Mouse (Mus musculus): ENCODE data around the gene Ano1.

Gene Ano1

DNA sequence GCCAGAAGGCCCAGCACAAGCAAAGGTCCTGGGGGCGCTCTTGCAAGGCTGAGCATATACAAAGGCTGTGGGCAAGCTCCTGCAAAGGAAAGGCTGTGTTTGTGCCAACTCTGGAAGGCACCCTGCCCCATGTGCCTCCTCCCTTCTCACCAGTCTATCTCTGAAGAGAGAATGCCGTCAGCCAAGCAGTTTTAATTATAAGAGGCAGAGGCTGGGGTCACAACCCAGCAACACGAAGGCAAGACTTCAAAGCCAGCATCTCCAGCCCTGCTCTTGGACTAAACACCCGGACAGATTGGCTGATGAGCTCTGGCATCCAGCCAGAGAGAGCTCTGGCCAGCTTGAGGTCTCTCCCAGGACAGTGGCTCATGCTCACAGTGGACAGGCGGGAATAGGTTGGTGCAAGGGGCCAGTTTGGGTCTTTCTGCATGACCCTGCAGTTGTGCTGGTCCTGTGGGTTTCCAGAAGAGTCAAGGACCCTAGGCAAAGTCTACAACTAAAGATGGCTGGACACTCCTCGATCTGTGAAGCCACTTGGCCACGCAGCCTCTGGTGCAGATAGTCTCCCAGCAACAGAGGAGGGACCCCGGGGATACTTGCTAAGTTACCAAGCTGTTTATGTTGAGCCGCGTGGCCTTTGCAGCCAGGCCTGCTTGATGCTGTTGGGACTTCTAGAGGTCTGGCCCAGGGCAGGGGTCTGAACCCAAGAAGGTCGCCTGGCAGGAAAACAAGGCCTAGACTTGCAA, 12.9 kb upstream of the Ano1 start:
- no peak for DNase-seq (ENCODE audit: low read depth)

DNA sequence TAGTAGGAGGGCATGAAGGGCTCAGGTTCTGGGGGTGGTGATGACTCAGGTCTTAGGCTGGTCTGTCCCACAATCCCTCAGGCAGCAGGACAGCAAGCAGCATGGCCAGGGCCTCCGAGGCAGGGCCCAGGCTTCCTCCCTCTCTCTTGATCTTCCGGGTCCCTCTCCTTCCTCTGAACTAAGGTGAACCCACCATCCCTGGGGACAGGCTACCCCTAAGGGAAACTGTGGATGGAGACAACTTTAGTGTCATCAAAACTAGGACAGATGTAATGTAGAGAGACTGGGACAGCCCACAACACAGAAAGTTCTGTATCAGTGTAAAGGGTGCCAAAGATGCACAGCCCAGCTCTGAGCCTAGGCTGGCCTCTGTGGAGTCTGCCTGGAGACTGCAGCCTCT, 12.2 kb upstream of the Ano1 start:
- DNase-seq (ENCODE audit: low read depth), result no peak

DNA sequence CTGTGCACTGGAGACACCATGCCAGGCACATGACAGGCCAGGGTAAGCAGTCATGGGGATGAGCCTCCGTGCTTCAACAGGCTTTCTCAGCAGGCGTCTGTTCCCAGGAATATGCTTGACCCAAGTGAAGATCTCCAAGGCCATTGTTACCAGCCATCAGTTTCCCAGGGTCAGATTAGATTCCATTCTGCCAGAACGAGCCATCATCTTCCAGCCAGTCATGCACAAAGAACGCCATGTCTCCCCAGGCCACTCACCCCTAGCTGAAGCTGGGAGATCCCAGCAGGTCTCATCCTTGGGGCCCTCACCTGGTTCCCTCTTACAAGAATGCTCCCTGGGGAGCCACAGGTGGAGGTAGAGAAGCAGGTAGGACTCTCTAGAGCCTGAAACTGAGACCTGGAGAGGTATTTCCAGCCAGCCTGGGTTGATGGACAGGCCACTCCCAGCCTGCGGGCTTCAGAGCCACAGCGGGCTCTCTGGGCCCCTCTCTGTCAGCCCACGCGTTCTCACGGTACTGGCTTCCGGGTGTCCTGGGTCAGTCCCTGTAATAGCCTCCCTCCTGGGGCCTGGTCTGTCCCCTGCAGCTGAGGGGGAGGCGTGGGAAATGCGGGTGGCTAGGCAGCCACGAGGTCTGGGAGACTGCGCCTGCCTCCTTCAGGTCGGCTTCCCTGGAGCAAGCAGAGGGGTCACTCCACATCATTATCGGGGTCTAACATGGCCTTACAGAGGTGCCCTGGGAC, 10.9 kb upstream of the Ano1 start:
- no peak for DNase-seq (ENCODE audit: low read depth)

DNA sequence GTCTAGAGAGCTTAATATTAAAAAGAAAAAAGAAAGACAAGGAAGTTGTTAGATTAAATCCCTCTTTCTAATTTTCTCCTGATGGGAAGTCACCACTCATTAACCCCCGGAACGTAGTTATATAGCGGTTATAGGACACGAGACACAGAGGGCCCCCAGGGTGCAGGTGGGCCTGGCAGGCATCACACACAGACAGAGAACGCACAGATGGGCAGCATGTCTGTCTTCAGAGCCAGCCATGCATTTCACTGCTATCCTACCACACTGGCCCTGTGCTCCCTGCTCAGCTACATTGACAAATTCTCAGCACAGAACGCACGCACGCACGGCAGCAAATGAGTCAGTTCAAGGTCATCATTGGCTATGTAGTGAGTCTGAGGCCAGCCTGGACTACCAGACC, 8.5 kb upstream of the Ano1 start:
- no peak for DNase-seq (ENCODE audit: low read depth)

DNA sequence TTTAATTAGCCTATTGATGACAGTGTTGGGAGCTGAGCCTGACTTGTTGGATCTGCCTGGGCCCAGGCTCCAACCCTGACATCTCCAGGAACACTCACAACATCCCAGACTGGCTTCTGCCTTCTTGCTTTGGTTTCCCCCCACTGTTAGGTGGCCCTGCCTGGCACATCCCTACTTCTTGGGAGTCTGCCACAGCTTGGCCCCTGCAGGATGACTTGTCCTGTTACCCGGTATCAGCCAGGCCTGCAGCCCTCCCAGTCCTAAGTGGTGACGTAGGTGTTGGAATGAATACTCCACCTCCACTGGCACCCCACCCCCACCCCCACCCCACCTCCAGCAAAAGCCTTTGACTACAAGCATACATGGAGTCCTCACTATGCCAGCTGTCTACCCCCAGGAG, 7.7 kb upstream of the Ano1 start:
- no peak for DNase-seq (ENCODE audit: low read depth)

DNA sequence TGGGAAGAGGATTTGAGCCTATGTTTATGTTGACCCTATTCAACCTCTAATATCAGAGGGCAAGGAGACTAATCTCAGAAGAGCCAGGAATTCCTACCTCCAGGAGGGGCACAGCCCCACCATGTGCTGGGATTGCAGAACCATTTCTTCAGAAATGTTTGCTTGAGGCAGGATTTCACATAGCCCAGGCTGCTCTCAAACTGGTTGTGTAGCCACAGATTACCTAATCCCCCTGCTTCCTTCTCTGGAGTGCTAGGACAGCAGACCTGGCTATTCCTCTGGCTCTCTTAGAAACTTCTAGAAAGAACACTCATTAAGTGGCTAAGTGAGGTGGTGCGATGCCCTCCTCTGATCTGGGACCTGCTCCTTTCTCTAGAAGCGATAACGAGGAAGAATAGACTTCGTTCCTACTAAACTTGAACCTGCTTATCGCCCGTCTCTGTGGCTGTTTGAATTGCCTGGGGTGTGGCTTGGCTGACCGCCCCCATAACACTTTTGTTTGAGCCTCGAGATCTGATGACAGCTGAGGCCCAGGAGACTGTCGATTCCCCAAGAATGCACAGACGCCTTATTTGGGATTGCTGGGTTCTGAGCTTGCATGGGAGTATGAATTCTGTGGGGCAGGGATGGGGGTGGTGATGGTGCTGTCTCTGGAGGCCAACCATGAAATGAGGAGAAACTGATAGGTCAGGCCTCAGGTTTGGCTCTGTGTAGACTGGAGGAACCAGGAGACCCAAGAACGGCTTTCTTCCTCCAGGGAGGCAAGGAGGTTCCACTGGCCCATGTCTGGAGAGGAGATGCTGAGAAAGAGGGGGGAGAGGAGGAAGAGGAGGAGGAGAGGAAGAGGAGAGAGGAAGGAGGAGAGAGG, 4.0 kb upstream of the Ano1 start:
- no peak for DNase-seq (ENCODE audit: low read depth)

DNA sequence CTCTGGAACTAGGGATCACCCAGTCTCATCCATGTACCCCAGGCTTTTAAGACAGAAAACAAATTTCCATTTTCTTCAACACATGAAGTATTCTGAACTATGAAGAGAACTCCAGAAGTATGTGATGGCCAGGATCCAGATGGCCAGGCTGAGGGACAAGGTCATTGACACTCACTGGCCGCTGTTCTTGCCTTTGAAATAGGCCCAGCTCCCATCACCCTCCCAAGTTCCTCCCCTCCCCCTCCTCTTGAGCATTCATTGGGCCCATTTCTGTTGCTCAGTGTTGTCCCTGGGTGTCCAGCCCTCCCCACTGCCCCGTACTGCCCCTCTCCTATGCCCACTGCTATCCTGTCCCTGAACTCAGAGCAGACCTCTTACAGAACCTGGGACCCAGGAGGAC, 2.9 kb upstream of the Ano1 start:
- no peak for DNase-seq (ENCODE audit: low read depth)

DNA sequence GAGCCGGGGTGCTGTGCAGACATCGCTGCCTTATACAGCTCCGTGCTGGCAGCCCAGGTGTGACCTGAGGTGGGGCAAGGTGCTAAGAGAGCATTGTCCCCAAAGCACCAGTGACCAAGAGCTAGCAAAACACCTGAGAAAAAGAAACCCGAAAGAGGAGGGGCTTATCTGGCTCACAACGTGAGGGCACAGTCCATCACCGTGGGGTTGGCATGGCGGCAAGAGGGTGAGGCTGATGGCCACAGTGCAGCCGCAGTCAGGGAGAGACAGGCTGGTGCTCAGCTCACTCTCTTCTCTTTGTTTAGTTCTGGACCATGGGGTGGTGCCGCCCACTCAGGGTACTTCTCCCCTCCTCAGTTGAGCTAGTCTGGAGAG, 1.9 kb upstream of the Ano1 start:
- DNase-seq (ENCODE audit: low read depth), result no peak

DNA sequence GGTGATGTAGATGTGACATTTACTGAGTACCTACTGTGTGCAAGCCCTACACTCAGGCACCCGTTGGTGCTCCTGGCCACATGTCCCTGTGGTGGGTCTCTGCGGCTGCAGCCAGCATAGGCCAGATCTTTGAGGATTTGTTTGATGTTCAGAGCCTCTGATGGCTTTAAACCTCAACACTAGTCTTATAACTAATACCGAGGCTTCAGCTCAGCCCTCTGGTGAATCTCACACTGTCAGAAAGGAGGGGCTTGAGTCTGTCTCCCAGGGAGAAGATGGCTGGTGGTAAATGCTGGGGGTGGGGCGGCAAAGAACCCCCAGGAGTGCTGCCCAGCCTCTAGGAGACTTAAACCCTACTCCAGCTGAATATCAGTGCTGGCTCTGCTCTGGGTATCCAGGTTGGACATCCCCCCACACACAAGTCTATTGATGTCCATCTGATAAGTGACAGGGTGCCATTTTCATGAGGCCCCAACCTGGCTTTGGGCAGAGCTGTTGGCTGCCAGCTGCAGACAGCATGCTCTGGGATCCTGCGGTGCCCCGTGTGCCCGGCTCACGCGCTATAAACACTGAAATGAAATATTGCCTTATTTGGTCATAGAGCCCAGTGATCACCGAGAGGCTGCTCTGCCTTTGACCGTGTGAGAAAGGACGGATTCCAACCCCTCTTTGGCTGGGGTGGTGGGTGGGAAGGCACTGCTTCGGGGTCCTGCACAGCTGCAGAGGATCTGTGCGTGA, 1.3 kb upstream of the Ano1 start:
- DNase-seq (ENCODE audit: low read depth), result no peak

DNA sequence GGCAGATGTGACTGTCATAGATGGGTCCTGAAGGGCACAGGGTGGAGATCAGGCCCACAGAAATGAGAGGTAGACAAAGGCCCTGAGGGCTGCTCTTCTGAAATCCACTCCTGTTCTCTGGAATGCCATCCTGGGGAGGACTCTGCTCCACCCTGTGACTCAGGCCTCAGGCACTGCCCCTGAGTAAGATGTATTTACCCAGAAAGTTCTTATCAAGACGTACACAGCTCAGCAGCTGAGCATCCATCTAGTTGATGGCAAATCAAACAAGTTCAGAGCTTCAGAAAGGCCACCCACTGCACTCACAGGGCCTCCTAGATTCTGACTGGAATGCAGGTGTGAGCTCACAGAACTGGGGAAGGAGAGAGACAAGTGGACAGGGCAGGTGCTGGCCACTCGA, 4.0 kb downstream of the Ano1 start:
- DNase-seq (ENCODE audit: low read depth), result no peak

DNA sequence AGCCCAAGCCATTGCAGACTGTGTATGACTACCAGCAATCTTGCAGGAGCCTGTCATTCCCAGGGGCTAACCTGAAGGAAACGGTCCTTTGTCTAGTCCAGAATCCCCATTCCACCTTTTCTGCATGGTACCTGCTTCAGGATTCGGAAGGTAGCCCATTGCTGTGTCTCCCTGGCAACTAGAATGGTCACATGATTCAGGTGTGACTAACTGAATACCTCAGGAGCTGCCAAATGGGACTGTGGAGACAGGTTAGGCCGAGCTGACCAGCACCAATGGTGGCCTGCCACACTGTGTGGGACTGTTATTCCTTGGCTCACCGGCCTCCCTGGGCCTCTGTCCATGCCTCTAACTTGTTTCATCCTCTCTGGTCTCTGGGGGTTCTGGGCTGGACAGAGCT, 5.3 kb downstream of the Ano1 start:
- no peak for DNase-seq (ENCODE audit: low read depth)

DNA sequence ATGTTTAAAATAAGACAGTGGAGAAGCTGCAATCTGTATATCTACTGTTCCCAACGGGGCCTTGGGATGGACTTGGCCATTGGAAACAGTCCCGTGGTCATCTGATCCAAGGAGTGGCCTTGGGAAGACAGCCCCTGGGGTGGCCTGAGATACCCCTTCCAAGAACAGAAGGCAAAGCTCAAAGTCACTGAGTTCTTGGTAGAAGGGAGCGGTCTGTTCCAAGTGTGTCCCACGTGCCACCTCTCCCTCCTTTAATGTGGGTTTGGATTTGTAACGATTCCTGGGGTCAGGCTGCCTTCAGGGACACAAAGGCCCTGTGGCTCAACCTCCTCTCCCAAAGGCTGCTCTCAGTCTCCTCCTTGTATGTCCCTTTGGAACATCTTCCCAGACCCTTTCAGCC, 7.9 kb downstream of the Ano1 start:
- DNase-seq (ENCODE audit: low read depth), result no peak

DNA sequence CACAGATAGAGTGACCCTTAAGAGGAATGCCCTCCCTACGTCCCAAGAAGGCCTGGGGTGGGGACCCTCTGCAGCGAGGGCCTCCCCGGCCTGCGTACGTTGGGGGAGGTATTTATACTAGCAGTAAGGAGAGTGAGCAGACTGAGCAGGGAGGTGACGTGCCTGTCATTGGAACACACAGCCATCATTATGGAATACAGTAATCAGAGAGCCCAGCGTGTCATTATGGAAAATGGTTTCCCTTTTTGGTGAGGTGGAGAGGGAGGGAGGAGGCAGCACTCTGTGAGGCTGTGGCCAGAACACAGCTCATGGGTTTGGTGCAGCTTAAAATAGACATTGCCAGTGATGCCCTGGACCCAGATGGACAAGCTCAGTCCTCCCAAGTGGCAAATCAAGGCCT, 11.1 kb downstream of the Ano1 start:
- no peak for DNase-seq (ENCODE audit: low read depth)

DNA sequence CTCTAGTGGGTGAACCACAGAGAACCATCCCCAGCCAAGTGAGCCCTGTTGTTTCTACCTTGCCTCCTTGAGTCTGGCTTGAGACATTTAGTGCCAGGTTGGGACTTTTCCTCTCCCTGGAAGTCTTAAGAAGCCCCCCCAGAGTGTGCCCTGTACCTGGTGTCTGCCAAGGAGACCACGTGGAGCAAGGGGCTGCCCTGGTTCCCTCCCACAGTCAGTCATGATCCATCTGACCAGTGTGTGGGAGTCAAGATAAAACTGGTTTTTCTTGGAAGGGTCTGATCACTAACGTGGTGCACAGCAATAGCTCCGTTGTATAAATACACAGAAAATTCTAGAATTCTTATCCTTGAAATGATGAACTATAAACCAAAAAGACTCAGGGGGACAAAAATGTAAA, 12.0 kb downstream of the Ano1 start:
- no peak for DNase-seq (ENCODE audit: low read depth)

DNA sequence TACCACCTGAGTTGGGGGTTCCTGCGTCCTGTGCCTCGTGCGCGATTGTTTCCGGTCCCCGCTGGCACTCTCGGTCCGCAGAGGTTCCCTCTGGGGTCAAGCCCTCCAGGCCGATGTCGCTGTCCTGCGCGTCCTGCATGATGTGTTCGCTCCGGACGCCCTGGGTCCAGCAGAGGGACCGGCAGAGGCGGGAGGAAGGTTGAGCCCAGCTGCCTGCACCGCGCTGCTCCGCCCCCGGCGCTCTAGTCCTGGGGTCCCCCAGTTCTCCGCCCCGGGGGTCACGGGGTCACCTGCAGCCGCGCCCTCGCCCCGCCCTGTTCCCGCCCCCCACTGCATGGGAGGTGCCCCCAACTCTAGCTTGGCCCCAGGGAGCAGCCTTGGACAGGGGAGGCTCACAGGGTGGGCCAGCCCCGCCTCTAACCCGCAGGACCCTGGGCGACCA, 13.4 kb downstream of the Ano1 start:
- DNase-seq (ENCODE audit: low read depth), result no peak

DNA sequence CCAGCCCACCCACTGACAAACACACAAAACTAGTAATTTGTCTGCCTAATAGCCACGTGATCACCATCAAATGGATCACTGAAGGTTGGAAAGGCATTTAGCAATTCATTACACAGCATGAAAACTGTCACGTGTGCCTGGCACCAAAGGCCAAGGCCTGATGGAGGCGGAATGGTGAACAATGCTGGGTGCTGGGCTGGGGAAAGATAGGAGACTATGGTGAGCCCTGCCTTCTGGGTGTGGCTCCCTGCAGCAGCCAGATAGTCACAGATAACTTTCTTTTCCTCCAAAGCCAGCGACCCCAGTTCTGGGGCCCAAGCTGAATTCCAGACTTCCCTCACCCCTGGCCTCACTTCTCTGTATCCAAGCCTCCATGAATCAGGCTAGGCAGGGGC, 19.9 kb downstream of the Ano1 start:
- DNase-seq (ENCODE audit: low read depth), result no peak

DNA sequence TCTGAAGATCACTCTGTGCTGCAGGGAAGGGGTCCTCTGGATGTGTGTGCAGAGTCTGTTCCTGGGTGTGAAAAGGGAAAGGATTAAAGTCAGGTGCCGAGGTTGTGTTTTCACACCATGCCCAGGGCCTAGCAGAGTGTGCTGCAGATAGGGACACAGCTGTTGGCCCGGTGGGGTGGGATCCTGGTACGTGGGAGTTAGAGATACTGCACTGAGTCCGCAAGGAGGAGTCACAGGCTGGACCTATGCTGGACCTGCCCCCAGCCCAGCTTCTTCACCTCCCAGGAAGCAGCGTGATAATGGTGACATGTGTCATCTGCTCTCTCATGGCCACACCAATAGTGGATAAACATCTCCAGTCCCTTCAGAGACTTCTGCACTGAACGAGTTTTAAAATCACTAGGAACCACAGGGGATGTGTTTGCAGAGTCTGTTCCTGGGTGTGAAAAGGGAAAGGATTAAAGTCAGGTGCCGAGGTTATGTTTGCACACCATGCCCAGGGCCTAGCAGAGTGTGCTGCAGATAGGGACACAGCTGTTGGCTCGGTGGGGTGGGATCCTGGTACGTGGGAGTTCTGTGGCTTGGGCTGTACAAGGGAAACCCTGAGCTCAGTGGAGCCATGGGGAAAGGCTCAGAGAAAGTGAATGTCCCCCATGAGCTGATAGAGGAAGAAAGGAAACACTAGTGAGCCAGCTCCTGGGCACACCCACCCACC, 20.4 kb downstream of the Ano1 start:
- no peak for DNase-seq (ENCODE audit: low read depth)

DNA sequence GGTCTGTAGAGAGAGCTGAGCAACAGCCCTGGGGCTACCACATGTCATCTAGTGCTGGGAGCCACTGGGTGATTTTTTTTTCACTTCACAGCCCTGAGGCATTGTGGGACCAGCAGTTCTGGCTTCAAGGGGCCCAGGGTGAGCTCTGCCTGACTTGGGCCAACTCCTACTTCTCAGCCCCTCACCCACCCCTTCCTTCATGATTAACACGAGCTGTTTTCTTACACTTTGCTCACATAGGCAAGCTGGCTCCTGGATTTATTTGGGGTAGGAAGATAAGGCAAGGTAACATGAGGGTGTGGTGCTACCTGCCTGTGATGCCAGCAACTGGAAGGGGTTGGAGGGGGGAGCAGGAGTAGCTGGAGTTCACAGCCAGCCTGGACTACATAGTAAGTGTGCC, 27.5 kb downstream of the Ano1 start:
- no peak for DNase-seq (ENCODE audit: low read depth)

DNA sequence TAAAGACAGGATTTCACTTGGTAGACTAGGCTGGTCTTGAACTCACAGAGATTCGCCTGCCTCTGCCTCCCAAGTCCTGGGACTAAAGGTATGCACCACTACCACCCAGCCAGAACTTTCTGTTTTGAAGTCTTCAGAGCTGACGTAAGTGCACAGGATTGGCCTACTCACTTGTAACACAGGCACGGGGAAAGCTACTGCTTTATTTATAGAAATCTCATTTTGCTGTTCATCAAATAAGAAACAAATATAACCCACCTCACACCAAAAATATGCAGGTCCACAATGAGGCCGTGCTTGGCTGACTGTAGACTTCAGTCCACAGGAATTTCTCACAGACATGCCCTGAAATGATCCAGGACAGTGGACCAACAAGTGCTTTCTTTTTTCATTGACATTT, 31.8 kb downstream of the Ano1 start:
- no peak for DNase-seq (ENCODE audit: low read depth)

DNA sequence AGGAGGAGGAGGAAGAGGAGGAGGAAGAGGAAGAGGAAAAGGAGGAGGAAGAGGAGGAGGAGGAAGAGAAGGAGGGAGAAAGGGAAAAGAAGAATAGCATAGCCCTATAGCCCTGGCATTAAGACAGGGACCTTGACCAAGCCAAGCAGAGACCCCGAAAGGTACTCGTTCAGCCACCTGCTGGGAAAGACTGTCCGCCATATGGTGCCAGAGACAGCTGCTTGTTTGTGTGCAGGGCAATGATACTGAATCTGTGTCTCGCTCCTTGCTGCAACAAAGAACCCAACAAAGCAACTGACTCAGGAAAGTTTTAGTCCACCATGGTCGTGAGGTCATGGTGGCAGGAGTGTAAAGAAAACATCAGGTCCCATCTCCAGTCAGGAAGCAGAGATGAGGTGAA, 34.0 kb downstream of the Ano1 start:
- DNase-seq (ENCODE audit: low read depth), result no peak

DNA sequence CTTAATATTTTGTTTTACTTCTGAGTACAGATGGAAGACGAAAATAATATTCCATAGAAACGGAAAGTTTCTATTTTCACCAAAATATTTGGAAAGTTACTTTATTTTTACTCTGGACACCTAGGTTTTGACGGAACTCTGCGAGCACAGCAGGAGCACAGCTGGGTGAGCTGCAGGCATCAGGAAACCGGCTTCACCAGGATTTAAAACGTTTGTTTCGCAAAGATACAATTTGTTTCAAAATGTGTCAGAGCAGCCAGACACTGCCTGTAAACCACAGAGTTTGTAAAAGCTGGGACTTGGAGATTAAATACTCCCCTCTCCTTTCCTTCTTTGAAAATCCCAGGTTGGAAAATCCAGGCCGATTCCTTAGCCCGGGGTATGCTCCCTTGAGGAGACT, 53.9 kb downstream of the Ano1 start:
- DNase-seq (ENCODE audit: low read depth), result no peak
